Mouse (Mus musculus) frontal cortex, adult (tissue): Measurements from ENCODE around the gene Tex14.
"Not testable (repeated sequence)": the region's sequence is repeated elsewhere in the genome, so short reads cannot be mapped to it uniquely, and the experiment has no call there.

Experiments
- ATAC-seq: cut with Nextera tagmentation; 2 replicates; pipeline ENCODE4 v1.9.2; 2017; ENCODE audit warnings: mild to moderate bottlenecking, moderate library complexity, mixed read lengths; ENCODE audit not compliant: low TSS enrichment

Tex14 gene

GRCm38 (mm10) chr11:87448476-87449199 lies 43.8 kb downstream of the Tex14 start:
- ATAC-seq = peak; percentile 81

DNA sequence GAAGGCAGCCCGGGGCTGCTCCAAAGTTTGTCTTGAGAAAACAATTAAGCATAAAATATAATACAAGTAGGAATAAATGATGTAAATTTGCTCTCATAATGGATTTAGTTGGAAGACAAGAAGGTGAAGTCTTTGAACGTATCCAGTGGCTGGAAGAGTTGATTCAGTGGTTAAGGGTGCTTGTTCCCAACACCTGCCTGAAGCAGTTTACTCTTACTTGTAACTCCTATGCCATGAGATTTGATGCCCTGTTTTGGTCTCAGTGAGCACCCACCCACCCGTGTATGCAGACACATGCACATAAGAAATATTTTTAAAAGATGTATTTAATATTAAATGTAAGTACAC lies 44.3 kb downstream of the Tex14 start:
- ATAC-seq = no peak

DNA sequence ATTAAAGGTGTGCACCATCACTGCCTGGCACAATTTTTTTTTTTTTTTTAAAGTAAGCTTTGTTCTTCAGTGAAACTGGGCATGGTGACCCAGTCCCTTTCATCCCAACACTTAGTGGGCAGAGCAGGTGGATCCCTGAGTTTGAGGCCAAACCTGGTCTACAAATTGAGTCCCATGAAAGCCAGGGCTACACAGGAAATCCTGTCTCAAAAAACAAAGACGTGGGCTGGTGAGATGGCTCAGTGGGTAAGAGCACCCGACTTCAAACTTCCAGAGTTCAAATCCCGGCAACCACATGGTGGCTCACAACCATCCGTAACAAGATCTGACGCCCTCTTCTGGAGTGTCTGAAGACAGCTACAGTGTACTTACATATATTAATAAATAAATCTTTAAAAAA lies 45.0 kb downstream of the Tex14 start:
- not testable (repeated sequence) for ATAC-seq

DNA sequence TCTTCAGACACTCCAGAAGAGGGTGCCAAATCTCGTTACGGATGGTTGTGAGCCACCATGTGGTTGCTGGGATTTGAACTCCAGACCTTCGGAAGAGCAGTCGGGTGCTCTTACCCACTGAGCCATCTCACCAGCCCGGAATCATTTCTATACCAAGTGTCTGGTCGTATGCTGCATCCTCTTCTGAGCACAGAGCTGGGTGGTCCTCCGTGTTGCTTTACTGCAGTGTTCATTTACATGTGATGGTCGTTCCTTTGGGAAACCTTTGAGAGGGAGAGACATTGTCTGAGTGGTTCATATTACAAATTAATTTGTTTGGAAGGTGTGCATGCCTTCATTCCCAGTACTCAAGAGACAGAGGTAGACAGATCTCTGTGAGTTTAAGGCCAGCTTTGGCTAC lies 47.9 kb downstream of the Tex14 start:
- ATAC-seq = not testable (repeated sequence)

DNA sequence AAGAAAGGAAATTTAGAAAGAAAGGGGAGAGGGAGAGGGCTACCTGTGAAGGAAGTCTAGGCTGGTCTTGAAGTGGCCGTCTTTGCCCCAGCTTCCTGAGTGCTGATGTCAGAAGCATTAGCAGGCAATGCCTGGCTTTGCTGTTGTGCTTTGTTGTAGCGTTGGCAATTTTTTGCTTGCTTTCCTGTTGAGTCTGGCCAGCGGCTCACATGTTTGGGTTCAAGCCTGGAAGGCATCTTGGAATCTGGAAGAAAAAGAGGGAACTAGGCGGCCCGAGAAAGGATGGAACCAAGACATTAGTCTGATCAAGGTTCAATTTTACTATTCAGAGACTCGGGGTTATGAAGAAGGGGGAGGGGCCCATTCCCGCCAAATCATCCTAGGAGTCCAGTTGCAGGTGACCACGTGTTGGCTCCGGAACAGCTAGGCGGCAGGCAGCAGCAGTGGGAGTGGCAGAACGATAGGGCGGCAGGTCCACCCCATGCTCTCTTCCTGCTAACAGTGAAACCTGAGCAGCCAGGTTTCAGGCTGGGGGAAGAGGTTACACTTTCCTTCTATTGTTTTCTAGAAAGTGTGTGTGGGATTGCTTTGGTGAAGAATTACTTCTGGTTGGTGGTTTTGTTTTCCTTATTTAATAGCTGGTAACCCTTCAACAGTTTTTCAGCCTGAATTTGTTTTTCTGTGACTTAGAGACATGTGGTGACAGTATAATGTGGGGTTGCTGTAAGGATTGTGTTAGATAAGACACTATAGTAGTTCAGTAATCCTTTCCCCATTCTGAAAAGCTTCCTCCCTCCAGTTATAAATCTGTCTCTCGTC lies 48.6 kb downstream of the Tex14 start:
- no peak for ATAC-seq

DNA sequence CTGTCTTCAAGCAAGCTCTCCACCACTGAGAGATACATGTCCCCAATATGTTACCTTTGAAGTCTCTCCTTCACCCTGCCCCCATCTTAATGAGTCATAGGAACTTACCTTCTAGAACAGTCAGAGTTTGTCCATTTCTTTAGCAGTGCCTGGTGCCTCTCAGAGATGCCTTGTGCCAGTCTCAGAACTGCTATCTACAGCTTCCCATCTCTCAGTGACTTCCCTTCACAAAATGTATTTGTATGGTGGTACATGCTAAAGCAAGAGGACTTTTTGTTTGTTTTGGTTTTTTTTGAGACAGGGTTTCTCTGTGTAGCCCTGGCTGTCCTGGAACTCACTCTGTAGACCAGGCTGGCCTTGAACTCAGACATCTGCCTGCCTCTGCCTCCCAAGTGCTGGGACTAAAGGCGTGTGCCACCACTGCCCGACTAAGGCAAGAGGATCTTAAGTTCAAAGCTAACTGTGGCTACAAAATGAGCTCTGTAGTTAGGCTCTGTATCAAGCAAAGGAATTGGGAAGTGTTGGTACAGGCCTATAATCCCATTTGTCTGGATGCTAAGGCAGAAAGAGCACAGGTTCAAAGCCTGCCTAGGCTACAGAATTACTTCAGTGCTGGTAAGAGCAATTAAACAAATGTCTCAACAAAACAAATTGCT lies 49.3 kb downstream of the Tex14 start:
- ATAC-seq = no peak

DNA sequence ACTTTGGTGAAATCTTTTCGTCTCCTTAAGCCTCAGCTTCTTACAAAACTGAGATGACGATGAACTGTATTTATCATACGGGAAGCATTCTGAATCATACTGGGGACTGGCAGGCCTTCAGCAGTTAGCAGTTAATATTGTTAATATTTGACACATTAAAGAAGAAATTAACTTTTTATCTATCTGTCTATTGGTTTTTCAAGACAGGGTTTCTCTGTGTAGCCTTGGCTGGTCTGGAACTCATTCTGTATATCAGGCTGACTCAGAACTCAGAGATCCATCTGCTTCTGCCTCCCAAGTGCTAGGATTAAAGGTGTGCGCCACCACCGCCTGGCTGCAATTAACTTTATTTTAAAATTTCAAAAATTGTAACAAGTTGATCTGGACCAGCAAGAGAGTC lies 50.7 kb downstream of the Tex14 start:
- ATAC-seq = no peak

- no peak for ATAC-seq
Observed at GRCm38 (mm10) chr11:87455984-87456383, 51.1 kb downstream of the Tex14 start.

DNA sequence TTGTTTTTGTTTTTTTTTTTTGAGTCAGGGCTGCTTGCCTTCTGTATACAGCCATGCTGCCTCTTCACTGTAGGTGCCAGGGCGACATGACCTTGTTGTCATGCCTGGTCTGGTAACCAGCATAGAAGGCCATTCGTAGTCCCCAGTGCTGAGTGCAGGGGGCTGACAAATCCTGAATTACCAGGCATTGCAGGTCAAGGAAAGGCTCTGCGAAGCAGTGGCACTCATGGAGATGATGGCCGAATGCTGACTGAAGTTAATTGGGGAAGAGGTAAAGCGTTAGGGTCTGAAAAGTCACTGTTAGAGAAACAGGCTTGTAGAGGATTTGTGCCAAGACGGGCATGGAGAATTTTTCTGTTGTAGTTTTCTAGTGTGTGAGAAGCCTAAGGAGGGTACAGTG lies 55.7 kb downstream of the Tex14 start:
- ATAC-seq = no peak

DNA sequence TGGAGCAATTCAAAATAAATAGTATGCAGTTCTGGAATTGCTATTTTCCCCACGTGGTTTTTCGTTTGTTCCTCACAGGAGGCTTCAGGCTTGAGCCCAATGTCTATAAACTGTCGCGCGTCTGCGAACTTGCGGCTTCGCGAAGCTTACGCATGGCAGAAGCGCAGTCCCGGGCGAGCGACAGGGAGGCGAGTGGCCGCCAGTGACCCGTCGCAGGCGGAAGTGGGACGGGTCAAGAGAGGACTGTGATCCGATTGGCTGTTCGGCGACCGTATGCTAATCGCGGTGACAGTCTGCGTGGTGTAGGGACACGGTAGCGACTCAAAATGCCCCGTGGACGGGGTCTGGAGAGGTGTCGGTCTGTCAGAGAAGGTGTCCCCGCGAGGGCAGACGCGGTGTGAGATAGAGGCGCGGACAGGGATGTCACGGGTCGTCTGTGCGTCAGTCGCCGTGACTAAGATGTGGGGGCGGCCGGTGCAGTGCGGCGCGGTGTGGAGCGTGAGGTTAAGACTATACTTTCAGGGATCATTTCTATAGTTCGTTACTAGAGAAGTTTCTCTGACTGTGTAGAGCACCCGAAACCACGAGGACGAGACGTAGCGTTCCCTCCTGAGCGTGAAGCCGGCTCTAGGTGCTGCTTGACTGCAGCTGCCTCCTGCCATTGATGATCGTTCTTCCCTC lies 57.1 kb downstream of the Tex14 start:
- peak; percentile 98 for ATAC-seq

- peak; percentile 87 for ATAC-seq
Observed at GRCm38 (mm10) chr11:87462461-87463242, 57.8 kb downstream of the Tex14 start.

GRCm38 (mm10) chr11:87463243-87463540 lies 58.3 kb downstream of the Tex14 start:
- no peak for ATAC-seq

GRCm38 (mm10) chr11:87463792-87464430 lies 59.0 kb downstream of the Tex14 start:
- ATAC-seq = not testable (repeated sequence)

- ATAC-seq = no peak
Observed at GRCm38 (mm10) chr11:87465990-87466593, 61.2 kb downstream of the Tex14 start.

DNA sequence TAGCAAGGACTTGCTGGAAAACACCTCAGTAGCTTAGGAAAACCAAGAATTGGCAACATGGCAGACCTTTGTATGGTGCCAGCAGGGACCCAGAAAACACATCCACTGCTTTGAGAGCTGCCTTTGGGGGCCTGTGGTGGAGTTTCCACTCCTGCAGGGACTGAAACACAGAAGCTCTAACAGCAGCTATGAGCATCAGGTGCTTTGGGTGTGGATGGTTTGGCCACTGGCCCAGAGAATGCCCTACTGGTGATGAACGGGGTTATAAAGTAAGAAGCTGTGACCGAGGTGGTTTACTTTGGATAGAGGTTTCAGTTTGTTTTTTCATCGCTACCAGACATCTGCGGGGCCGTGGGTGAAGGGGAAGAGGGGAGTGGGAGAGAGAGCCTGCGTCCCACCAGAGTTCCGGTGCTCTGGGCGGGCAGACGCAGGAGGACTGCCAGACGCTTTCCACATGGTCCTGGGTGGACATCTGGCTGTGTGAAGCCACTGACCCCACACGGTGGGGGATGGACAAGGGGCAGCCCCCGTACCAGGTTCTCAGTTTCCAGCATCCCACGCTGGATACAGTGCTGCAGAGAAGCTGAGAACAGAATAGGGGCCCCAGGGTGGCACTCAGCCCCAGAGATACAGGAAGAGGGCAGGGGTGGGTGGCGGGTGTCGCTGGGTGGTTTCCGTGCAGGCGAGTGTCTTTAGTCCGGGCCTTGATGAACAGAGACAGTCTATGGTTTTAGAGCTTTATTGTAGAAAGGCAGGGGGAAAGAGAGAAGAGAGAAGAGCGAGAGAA lies 62.8 kb downstream of the Tex14 start:
- no peak for ATAC-seq

- no peak for ATAC-seq
Observed at GRCm38 (mm10) chr11:87468278-87468655, 63.4 kb downstream of the Tex14 start.

GRCm38 (mm10) chr11:87468706-87469315 lies 63.9 kb downstream of the Tex14 start:
- ATAC-seq = no peak

DNA sequence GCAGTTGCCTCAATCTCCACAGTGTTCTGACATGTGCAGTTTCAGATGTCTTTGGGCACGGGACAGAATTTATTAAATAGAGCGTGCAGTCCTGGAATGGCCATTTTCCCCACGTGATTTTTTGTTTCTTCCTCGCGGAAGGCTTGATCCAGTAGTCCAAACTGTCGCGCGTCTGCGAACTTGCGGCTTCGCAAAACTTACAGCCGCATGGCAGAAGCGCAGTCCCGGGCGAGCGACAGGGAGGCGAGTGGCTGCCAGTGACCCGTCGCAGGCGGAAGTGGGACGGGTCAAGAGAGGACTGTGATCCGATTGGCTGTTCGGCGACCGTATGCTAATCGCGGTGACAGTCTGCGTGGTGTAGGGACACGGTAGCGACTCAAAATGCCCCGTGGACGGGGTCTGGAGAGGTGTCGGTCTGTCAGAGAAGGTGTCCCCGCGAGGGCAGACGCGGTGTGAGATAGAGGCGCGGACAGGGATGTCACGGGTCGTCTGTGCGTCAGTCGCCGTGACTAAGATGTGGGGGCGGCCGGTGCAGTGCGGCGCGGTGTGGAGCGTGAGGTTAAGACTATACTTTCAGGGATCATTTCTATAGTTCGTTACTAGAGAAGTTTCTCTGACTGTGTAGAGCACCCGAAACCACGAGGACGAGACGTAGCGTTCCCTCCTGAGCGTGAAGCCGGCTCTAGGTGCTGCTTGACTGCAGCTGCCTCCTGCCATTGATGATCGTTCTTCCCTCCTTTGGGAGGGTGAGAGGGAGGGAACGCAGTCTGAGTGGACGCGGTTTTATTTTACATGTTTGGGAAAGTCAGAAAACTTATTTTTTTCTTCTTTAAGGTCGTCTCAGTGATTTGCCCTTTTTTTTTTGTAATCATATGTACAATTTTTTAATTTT lies 66.2 kb downstream of the Tex14 start:
- ATAC-seq = peak; percentile 100

GRCm38 (mm10) chr11:87471699-87471997 lies 66.8 kb downstream of the Tex14 start:
- ATAC-seq = not testable (repeated sequence)
